ENCODE assay signal across 18 mouse cellular contexts in the genomic region with DNA sequence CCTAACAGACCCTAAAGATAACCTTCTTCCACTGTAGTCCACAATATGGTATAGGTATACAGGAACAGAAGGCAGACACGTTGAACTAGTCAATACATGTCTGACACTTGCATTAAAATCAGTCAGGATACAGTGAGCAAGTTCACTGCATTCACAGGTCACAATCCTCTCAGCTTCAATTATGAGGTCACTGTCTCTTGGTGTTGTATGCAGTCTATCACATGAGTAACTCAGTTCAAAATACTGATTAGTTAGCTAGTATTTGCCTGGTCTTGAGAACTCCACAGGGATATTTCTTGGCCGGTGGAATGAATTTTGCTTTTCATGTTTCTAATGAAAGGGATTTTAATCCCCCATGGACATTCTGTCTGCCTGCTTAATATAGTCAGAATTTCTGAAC.
"Had no signal": no experiment of that assay in that cellular context is flagged by ENCODE, and none has a peak within 500 bp of the region (broad histone marks: within the 10 kb centered on the region; RNA-seq: fewer than 3 reads in every experiment).

No protein-coding gene starts in this region.

- H3K4me2 ChIP-seq: liver, embryonic 11.5 days; liver, embryonic 13.5 days; liver, embryonic 15.5 days; lung, embryonic 15.5 days; midbrain, embryonic 12.5 days; neural tube, embryonic 12.5 days; stomach, embryonic 15.5 days had no signal

- H3K9me3 ChIP-seq: liver, embryonic 13.5 days; liver, embryonic 15.5 days; lung, embryonic 15.5 days; midbrain, embryonic 12.5 days; neural tube, embryonic 12.5 days; stomach, embryonic 15.5 days had no signal

- H3K9ac ChIP-seq: liver, embryonic 13.5 days; liver, embryonic 15.5 days; liver, postnatal 0 days; lung, embryonic 15.5 days; midbrain, embryonic 12.5 days; neural tube, embryonic 12.5 days; stomach, embryonic 15.5 days had no signal

- ATAC-seq: liver, postnatal 0 days; lung, postnatal 0 days had no signal

- H3K4me1 ChIP-seq: liver, embryonic 13.5 days; liver, embryonic 15.5 days; lung, embryonic 15.5 days; midbrain, embryonic 12.5 days; neural tube, embryonic 12.5 days; stomach, embryonic 15.5 days had no signal

- H3K4me3 ChIP-seq: liver, embryonic 13.5 days; liver, embryonic 15.5 days; lung, embryonic 15.5 days; midbrain, embryonic 12.5 days; neural tube, embryonic 12.5 days; stomach, embryonic 15.5 days had no signal

- DNase-seq: liver; liver, embryonic 13.5 days; liver, postnatal 0 days; lung, adult 2 months; lung, postnatal 14 days; lung, postnatal 36 days; spleen, adult 18-20 months; thymus, postnatal 14 days; thymus, postnatal 36 days had no signal

- H3K36me3 ChIP-seq: liver, embryonic 13.5 days; liver, embryonic 15.5 days; lung, embryonic 15.5 days; midbrain, embryonic 12.5 days; neural tube, embryonic 12.5 days; stomach, embryonic 15.5 days had no signal

- H3K27me3 ChIP-seq: liver, embryonic 13.5 days; liver, embryonic 15.5 days; lung, embryonic 15.5 days; midbrain, embryonic 12.5 days; neural tube, embryonic 12.5 days; stomach, embryonic 15.5 days had no signal

- H3K27ac ChIP-seq: liver, embryonic 13.5 days; liver, embryonic 15.5 days; lung, embryonic 15.5 days; macrophage; midbrain, embryonic 12.5 days; neural tube, embryonic 12.5 days; stomach, embryonic 15.5 days; stomach, postnatal 0 days had no signal
